Mouse (Mus musculus): ENCODE results near the gene Agrp. TPM values are rescaled to one million over a fixed set of nuclear protein-coding genes. Genes with fewer than 3 reads are reported as not detected.

Agrp gene
- total RNA-seq (2015; ENCODE audit: low replicate concordance) = not detected in 2 replicates
- total RNA-seq (2017; ENCODE audit: low replicate concordance) = not detected in 2 replicates

DNA sequence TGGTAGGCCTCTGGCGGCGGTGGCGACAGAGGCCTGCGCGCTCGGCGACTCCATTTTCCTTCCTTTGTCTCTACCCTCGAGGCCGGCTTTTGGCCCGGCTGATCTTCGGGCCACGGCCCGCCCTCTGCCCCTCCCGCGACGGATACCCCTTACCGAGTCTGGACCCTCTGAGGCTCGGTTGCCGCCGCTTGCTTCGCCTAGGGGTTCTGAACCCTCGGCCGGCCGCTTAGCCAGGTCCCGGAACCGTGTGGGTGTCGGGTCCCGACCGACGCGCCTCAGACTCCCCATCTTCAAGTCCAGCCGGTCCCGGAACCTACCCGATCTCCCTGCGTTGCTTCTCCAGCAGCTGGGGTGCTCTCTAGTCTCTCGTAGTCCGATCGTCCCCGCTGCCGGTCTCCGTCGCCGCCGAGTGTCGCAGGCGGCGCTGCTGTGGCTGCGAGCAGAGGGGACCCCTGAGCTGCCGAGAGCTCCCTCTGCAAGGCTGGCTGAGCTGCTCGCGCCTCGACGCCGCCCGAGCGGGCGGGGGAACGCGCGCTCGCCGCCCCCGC, at the start of gene Agrp:
Gene Agrp, minus strand, starts transcription at position 431 of the 548 bp plus-strand sequence.
- peak; percentile 22 for ATAC-seq (replicated peaks; ENCODE audit: low FRiP score, poor library complexity, severe bottlenecking)

DNA sequence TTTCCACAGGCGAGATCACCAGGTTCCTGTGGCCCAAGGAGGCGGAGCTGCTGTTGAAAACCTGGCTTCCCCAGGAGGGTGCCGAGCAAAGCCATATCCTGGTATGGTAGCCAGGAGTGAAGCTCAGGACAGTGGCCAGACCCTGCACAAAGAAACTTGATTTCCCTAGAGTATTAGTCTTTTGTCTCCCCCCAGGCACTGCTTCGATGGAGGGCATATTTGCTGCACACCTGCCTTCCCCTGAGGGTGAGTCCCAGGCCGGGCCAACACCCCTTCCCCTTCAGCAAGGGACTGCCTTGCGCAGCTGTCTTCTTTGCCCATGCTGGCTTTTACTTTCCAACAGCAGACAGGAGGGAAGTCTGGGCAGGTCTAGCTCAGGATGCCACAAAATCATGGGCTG, 49.4 kb upstream of the Agrp start:
- ATAC-seq (replicated peaks; ENCODE audit: low FRiP score, poor library complexity, severe bottlenecking) = no peak

DNA sequence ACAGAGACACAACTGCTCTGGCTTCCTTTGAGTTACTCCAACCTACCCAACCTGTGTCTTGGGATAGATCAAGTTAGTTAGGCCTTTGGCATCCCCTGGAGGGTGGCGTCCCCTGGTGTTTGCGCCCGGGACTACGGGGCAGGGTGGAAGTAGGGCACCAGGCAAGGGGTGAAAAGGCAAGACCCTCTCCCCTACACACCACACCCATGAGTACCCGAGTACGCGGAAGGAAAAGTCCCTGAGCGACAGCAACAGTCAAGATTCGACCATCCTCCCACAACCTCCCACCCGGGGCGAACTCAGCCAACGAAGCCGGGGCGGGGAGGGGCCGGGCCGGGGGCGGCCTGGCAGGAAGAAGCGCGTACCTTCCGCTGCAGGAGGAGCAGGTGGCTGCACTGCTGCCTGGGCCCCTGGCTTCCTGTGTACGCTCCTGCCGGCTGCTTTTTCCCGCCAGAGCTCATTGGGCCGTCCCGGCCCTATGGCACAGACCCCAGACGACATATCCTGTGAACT, 48.7 kb upstream of the Agrp start, which contains the start of gene Carmil2:
Gene Carmil2, plus strand, starts transcription at position 479 of the 513 bp plus-strand sequence.
- 0 out of 2 replicates have a peak, but pooled peaks have one; percentile 33 for ATAC-seq (replicated peaks; ENCODE audit: low FRiP score, poor library complexity, severe bottlenecking)

DNA sequence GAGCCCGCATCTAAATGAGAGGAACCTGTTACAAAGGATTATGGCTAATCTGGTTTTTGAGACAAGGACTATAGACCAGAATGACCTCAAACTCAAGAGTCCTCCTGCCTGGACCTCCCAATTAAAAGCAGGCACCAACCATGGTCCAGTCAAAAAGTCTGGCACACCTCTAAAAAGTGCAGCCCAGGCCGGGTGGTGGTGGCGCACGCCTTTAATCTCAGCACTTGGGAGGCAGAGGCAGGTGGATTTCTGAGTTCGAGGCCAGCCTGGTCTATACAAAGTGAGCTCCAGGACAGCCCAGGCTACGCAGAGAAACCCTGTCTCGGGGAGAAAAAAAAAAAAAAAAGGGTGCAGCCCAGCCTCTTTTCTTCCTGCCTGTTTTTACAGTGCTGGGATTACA, 48.1 kb upstream of the Agrp start:
- ATAC-seq (replicated peaks; ENCODE audit: low FRiP score, poor library complexity, severe bottlenecking) = no peak

DNA sequence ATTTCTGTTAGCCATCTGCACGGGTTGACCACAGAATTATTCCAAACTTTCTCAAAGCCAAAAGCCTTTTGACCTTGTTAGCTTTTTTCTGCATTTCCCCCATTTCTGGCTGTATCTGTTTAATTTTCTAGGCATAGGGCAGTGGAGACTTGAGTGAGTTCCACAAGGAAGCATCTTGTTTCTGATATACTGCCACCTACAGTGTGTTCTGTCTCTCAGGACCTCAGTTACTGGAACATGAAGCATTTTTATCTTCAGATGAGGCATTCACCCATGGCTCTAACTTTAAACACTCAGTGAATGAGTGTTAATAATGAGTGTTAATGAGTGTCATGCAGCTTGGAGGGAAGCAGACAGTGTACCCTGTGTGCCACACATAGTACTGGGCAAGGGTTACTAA, 40.7 kb upstream of the Agrp start:
- no peak for ATAC-seq (replicated peaks; ENCODE audit: low FRiP score, poor library complexity, severe bottlenecking)

DNA sequence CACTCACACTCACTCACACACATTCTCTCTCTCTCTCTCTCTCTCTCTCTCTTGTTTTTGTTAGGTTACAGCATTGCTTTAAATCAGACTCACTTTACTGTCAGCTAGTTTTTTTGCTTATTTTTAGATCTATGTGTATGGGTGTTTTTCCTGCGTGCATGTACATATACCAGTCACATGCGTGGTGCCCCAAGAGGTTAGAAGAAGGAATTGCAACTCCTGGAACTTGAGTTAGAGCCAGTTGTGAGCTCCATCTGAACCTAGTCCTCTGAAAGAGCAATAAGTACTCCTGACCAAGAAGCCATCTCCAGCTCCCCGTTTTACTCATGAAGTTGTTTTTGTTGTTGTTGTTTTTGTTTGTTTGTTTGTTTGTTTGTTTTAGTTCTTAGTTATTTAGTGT, 24.0 kb upstream of the Agrp start:
- no peak; the same call in 1 of the 2 replicates for ATAC-seq (replicated peaks; ENCODE audit: low FRiP score, poor library complexity, severe bottlenecking)

DNA sequence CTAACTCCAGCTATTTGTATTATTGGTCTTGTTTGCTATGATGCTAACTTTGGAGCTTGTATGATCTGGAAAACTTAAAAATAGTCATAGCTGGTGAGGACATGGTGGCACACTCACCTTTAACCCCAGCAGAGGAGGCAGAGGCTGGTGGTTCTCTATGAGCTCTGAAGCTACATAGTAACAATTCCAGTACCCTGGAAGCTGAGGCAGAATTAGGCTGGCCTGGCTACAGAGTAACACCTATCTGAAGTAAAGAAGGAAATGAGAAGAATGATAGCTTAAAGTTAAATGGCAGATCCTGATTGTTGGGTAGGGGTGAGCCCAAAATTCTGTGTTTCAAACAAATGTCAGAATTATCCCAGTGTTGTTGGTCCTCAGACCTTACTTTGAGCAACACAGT, 20.4 kb upstream of the Agrp start:
- ATAC-seq (replicated peaks; ENCODE audit: low FRiP score, poor library complexity, severe bottlenecking) = no peak

DNA sequence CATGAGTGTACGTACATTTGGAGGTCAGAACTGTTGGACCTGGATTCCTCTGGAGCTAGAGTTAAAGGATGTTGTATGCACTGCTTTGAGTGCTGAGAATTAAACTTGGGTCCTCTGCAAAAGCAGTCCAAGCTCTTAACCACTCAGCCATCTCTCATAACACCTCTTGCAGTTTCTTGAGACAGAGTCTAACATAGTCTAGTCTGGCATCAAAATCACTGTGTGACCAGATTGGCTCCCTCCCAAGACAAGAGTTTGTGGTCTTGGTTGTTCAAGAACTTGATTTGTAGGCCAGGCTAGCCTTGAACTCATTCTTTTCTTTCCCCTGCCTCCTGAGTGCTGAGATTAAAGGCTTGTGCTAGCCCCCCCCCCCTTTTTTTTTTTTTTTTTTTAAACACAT, 11.7 kb upstream of the Agrp start:
- no peak for ATAC-seq (replicated peaks; ENCODE audit: low FRiP score, poor library complexity, severe bottlenecking)

DNA sequence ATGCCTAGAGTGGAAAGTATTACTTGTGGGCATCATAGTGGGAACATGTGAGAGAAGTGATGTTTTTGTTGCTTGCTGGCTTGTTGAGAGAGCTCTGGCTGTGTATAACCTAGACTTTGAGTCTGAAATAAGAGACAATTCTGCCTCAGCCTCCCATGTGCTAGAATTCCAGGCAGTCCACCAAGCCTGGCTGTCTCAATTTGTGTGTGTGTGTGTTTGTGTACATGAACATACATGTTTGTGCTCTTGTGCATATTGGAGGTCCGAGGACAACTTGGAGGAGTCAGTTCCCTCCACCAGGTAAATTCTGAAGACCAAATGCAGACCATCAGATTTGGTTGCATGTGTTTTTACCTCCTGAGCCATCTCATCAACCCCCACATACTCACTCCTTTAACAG, 8.0 kb upstream of the Agrp start:
- no peak for ATAC-seq (replicated peaks; ENCODE audit: low FRiP score, poor library complexity, severe bottlenecking)

DNA sequence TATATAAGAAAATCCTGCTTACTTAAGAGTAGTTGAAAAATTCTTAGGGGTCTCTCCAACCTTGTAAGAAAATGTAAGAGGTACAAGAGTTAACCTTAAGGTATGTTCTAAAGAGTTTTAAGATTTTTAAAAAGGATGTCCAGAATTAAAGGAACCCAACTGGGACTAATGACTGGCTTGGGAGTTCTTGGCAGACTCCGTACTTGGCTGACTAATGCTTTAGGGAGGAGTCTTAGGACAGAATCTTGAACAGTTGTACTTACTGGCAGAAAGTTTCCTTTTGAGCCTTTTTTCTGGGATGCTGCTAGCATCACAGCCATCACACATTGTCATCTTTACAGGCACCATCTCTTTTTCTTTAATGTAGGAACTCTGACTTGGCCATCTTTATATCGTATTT, 3.3 kb upstream of the Agrp start:
- ATAC-seq (replicated peaks; ENCODE audit: low FRiP score, poor library complexity, severe bottlenecking) = no peak

DNA sequence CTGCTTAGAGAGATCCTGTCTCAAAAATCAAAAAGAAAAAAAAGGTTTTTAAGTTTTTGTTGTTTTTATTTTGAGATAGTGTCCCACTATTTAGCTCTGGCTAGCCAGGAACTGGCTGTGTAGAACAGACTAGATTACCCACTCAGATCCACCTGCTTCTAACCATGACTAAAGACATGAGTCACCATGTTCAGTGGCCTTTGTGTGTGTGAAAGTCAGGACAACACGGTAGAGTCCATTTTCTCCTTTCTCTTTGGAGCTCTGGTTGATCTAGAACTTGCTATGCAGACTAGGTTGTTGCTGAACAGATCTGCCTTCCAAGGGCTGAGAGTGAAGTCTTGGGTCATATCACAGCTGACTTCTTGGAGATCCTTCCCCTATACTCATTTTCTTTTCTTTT, 2.6 kb upstream of the Agrp start:
- ATAC-seq (replicated peaks; ENCODE audit: low FRiP score, poor library complexity, severe bottlenecking) = no peak

DNA sequence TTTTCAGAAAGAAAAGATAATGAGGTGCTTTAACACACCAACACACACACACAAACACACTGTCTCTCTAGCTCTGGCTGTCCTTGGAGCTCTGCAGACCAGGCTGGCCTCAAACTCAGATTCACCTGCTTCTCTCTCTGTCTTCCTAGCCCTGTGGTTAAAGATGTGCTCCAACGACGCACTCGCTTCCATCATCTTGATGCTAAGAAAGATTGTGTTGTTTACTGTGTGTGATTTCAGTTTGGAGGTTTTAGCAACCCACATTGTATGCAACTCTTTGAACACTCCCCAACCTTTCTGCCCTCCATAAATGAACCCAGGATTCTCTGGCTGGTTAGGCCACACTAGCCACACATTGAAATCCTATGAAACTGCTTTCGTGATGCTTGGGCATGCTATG, 1.3 kb upstream of the Agrp start:
- ATAC-seq (replicated peaks; ENCODE audit: low FRiP score, poor library complexity, severe bottlenecking) = no peak

DNA sequence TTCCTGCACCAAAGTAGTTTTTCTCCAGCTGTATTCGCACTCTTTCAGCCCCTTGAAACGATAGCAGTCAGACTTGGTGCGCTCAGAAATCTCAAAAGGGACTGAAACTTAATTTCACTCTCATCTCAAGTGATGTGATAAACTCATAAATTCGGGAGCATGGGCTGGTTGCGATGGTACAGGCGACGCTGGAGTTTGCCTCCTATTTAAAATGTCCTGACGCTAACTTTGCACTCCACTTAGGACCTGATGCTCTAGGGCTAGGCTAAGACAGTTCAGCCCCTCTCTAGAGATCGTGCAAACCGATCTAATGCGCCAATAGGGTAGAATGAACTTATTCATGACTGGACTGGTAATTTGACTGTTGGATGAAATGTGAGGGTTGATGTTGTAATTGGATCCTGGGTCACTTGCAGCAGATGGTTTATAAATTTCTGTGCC, 428 bp upstream of the Agrp start:
- no peak for ATAC-seq (replicated peaks; ENCODE audit: low FRiP score, poor library complexity, severe bottlenecking)

DNA sequence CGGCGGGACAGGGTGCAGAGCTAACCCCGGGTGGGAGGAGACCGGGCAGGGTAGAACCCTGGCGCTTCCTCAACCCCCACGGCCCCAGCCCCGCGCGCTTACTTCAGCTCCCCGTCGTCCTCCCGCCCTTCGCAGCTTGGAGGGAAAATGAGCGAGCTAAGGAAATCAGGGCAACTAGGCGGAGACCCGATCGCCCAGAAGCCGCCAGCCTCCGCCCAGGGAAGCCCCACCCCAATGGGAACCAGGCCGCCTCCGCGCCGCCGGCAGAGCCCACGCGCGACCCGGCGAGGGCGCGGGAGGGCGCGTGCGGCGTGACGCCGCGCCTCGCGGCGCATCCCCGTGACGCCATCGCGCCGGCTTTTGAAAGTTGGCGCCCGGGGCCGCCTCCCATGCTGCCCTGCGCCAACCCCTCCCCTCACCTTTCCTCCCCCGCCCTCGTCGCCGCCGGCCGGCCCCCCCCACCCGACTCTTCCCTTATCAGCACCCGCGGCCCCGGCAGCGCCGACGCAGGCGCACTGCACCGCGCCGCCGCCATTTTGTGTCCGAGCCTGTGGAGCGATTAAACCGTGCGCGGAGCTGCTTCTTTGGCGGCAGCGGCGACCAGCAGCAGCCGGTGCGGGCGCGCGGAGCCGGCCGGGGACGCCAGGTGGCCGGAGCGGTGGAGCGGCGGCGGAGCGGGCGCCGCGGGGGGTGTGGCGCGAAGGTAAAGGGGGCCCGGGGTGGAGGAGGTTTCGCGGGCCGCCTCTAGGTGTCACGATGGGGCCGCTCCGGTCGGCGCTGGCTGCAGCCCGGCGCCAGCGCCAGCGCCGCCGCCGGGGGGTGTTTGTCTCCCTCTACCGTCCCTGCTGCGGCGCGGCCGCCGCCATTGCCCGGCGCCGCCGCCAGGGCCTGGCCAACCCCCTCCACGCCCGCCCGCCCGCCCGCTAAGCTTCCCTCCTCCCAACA, 903 bp downstream of the Agrp start, which contains the start of gene Ctcf:
Gene Ctcf, plus strand, starts transcription at position 551 of the 945 bp plus-strand sequence.
- peak; percentile 90 for ATAC-seq (replicated peaks; ENCODE audit: low FRiP score, poor library complexity, severe bottlenecking)

DNA sequence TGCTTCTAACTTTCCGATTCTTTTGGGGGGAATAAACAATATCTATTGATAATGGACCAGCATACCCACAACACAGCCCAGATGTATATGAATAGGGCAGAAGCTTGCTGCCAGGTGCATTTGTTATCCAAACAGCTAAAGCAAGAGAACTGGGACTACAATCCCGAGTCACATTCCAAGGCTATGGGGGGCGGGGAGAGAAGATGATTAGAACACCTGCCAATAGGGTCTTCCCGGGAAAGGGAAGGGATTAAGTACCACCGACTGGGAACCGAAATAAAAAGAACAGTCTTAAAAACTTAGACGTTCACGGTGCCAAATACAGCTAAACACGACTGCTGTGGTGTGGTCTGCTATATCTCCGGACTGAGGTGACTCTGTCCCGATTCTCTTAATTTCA, 1.7 kb downstream of the Agrp start:
- no peak for ATAC-seq (replicated peaks; ENCODE audit: low FRiP score, poor library complexity, severe bottlenecking)

DNA sequence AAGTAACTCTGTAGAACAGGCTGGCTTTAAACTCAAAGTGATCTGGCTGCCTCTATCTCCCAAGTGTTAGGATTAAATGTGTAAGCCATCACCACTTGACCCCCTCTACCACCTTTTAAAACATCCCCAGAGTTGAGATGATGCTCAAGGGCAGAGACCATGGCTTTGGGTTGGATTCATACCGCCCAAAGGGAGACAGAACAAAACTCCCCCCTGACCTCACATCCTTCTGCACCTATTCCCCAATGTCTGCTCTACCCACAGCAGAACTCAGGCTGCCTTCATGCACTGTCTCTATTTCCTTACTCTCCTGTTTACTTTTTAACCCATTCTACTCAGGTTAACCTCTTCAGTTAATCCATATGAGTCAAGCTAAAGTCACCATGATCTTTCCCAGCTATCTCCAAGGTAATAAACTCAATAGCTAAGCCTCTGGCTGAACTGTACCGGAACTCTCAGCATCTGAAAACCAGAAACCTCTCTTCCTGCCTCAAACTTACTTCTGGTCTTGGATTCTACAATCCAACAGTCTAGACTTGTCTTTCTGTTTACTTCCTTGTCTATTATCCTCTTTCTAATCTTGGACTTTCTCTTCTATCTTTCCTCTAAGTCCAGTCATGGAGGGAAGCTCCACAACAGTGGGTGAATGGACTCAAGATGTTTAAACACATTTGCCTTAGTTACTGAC, 2.3 kb downstream of the Agrp start:
- no peak for ATAC-seq (replicated peaks; ENCODE audit: low FRiP score, poor library complexity, severe bottlenecking)

DNA sequence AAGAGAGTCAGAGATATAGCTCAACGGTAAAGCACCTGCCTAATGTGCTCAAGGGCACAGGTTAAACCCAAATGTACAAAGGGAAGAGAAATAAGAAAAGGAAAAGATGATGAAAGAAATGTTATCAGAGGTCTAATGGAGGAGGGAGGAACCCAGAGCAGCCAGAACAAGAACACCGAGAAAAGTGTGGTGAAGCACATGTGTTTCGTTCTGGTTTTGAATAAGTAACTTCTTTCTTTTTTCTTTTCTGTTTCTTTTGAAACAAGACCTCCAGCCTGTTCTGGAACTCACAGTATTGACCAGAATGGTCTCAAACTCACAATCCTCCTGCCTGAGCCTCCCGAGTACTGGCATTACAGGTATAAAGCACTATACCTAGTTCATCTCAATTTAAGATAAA, 7.9 kb downstream of the Agrp start:
- ATAC-seq (replicated peaks; ENCODE audit: low FRiP score, poor library complexity, severe bottlenecking) = no peak

DNA sequence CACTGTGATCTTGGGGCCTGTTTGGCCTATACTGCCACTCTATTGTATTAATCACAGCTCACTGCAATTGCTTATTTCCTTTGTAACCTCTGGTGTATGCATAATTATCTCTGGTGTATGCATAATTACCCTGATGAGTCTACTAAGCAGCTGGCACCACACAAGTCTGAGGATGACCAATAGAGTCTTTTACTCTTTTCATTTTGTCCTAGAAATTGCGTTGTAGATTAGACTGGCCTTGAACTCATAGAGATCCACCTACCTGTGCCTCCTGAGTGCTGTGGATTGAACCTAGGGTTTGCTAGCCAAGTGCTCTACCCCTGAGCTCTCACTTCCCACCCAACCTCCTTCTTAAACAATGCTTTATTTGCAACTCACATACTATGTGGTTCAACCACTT, 11.1 kb downstream of the Agrp start:
- no peak for ATAC-seq (replicated peaks; ENCODE audit: low FRiP score, poor library complexity, severe bottlenecking)

DNA sequence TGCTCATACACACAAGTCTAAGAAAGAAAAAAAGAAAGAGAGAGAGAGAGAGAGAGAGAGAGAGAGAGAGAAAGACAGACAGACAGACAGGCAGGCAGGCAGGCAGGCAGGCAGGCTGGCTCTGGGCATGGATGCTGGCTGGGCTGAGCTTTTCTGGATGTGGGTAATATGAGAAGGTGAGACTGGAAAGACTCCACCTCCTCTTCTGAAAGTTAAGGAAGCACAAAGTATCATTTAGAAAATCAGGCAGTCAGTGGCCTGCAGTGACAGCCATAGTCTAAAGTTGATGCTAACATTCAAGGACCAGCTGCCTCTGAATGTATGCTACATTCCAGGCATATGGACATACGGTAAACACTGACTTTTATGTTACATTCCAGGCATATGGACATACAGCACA, 12.4 kb downstream of the Agrp start:
- ATAC-seq (replicated peaks; ENCODE audit: low FRiP score, poor library complexity, severe bottlenecking) = no peak

DNA sequence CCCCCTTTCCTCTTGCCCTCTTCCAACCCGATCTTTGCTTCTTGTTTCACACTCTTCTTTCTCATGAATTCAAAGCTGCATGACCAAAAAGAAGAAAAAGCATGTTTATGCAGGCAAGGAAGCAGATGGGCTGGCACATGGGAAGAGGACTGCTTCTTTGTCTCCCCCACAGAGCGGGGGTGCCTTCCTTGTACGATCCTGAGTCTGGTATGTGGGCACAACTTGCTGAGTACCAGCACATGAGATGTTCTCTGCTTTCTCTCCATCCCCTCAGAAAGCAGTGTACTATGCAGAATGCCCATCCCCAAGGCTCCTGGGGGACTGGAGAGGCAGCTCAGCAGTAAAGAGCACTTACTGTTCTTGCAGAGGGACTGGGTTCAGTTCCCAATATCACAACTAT, 12.8 kb downstream of the Agrp start:
- ATAC-seq (replicated peaks; ENCODE audit: low FRiP score, poor library complexity, severe bottlenecking) = no peak
